Mouse (Mus musculus) layer of hippocampus, postnatal 10 days (tissue): Measurements from ENCODE around the gene Ntsr2. TPM values are rescaled to one million over a fixed set of nuclear protein-coding genes. Genes with fewer than 3 reads are reported as not detected.
A peak's percentile ranks its signal among the peaks of the same experiment; 100 is the strongest.

ENCODE experiments used
- DNase-seq, 2 experiments: peaks; one replicate each; pipeline ENCODE4 v3.0.0; 2021; ENCODE audit warnings: low spot score in 2 of 2
- long read RNA-seq: library from polyadenylated mRNA; stranded (forward); transcript quantifications from one replicate; pipeline ENCODE4 v2.0.0, GENCODE M21; 2023
- total RNA-seq, 2 experiments: library from RNA; stranded (reverse); gene quantifications; 2 replicates each; pipeline ENCODE4 v1.2.3; 2021

Ntsr2 gene
- 100 to 1,000 TPM; 112 to 123 TPM for total RNA-seq
- long read RNA-seq, transcript Ntsr2-205 (3 exons, 2,757 nt), result minor isoform, 11 of 227 reads
- long read RNA-seq, transcript Ntsr2-201 (4 exons, 1,524 nt), result major isoform, 107 of 227 reads
- long read RNA-seq, transcript Ntsr2-202 (4 exons, 846 nt), result minor isoform, 41 of 227 reads
- long read RNA-seq, transcript Ntsr2-203 (4 exons, 1,028 nt), result minor isoform, 19 of 227 reads
- long read RNA-seq, partial matches to known transcripts, result 16 of 227 reads
- long read RNA-seq, other reads (novel, unspliced or antisense), result 33 of 227 reads

DNA sequence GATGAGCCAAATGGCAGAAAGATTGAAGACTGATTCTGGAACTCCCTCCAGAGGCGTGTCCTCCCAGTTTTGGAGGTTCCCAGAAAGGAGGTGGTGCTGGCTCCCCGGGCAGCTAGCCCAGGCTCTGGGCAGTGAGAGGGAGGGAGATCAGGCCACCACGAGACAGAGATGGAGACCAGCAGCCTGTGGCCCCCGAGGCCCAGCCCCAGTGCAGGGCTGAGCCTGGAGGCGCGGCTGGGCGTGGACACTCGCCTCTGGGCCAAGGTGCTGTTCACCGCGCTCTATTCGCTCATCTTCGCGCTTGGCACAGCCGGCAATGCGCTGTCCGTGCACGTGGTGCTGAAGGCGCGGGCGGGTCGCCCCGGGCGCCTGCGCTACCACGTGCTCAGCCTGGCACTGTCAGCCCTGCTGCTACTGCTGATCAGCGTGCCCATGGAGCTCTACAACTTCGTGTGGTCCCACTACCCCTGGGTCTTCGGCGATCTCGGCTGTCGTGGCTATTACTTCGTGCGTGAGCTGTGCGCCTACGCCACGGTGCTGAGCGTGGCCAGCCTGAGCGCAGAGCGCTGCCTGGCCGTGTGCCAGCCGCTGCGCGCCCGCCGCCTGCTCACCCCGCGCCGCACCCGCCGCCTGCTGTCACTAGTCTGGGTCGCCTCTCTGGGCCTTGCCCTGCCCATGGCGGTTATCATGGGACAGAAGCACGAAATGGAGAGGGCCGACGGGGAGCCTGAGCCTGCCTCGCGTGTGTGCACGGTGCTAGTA, at the start of gene Ntsr2:
Gene Ntsr2, plus strand, starts transcription at position 51 of the 762 bp plus-strand sequence.
- DNase-seq, result peak; percentile 72 to 77

DNA sequence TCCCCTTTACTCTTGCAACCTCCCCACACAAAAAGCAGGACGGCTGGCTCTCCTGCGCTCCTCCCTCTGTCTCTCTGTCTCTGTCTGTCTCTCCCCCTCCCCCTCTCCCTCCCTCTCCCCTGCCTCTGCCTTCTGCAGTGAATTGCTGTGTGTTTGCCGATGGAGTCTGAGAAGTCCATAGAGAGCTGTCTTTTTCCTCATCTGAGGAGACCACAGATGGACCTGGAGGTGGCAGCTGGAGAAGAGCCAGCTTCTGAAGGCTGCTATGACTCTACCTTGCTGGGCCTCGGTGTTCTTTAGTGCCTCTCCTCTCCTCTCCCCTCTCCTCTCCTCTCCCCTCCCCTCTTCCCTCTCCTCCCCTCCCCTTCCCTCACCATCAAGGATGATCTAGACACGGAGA, 47.6 kb upstream of the Ntsr2 start:
- no peak for DNase-seq

GRCm38 (mm10) chr12:16610936-16611335, 42.2 kb upstream of the Ntsr2 start, which contains the start of gene Lpin1:
Lpin1 (minus strand) TSS chr12:16610966.
- no peak for DNase-seq

GRCm38 (mm10) chr12:16614556-16614955, 38.6 kb upstream of the Ntsr2 start:
- DNase-seq, result no peak

- DNase-seq, result no peak
Measured at GRCm38 (mm10) chr12:16615738-16616137, 37.4 kb upstream of the Ntsr2 start.

- peak; percentile 76 to 78 for DNase-seq
Measured at GRCm38 (mm10) chr12:16618512-16619274, 34.5 kb upstream of the Ntsr2 start.

GRCm38 (mm10) chr12:16619453-16619852, 33.7 kb upstream of the Ntsr2 start:
- no peak for DNase-seq

- no peak for DNase-seq
Measured at GRCm38 (mm10) chr12:16620230-16620629, 33.0 kb upstream of the Ntsr2 start.

DNA sequence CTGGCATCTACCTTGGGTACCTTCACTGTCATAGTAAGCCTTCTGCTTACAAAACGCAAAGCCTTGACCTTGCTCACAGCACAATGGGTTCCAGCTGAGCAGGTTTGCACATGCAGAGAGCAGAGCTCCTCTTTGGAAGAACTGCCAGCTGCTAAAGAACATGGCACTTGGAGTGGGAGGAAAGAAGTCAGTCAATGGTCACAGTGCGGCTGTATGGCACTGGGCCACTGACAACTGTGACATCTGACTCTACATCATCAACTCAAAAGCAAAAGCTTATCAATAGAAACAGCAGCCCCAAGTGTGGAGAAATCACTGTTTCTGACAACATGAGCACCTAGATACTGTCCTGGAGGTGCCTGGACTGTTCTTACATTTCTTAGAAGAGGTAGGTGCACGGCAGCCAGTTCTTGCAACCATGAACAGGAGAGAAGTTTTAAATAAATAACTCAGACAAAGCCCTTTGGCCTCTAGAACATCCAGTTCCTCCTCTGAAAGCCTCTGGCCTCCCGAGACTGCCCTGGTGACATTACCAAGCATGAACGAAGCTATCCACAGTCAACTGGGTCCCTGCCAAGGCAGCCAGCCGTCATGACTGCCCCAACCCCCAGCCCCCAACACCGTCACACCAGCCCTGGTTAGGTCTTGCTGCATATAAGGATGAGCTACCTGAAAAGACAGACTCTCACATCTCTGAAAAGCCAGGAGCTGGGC, 22.9 kb upstream of the Ntsr2 start:
- no peak for DNase-seq

DNA sequence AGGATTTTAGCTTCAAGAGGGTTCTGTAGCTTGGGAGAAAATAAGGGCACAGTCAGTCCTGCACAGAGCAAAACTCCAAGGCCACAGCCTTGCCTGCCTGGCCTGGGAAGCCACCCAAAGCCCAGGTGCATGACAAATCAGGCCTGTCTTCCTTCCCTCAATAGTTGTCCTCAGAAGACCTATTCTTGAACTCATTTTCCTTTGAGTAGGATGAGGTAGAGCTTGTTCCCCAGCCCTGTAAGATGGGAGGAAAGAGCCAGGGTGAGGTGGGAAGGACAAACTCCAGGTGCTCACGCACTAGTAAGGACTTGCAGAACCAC, 22.4 kb upstream of the Ntsr2 start:
- no peak for DNase-seq

DNA sequence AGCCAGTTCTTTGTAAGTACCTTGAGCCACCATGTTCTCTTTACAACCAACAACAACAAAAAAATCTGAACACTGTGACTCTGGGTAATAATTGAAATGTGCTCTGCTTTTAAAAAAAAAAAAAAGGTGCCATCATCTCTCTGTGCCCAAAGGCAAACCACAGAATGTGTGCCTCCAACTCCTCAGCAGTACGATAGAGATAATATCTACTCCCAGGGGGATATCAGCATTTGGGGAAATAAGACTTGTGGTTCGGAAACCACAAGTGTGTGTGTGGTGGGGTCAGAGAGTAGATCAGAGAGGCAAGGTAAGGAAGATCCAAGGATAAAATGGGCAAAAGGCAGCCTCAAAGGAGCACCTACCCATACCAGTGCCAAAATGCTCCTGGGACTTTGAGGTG, 21.8 kb upstream of the Ntsr2 start:
- DNase-seq, result no peak

DNA sequence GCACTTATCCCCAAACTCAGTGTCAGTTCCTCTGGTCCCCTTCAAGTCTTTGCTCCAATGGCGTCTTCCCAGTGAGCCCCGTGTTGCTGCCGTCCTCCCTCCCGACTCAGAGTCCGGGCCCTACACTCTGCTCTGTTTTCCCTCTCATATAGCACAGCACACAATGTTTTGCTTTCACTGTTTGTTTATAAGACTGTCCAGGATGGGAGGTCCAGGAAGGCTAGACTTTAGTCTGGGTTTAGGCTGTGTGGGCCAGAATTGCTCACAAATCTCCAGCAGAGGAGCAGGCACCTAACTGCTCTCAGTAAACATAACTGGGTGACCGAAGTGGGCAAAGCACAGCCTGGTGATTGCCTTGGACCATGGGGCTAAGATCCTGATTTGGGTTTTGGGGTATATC, 19.9 kb upstream of the Ntsr2 start:
- no peak for DNase-seq

- DNase-seq, result peak; percentile 78 to 82
Measured at GRCm38 (mm10) chr12:16634075-16634813, 18.9 kb upstream of the Ntsr2 start.

DNA sequence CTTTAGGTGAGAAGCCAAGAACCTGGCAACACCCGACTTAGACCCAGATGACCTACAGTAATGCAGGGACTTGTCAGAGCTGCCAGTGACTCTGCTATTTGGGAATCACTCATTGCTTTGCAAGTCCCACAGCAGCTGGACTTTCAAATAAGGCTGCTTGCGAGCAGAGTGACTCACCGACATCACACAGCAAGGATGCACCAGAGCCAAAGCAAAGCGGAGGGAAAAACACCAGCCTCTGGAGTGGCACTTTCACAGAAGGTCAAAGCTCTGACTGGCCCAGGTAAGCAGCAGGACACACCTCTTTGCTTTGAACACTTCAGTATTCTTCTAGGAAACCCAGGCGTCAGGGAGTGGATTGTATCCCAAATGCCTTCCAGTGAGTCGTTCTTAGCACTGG, 17.4 kb upstream of the Ntsr2 start:
- DNase-seq, result no peak

DNA sequence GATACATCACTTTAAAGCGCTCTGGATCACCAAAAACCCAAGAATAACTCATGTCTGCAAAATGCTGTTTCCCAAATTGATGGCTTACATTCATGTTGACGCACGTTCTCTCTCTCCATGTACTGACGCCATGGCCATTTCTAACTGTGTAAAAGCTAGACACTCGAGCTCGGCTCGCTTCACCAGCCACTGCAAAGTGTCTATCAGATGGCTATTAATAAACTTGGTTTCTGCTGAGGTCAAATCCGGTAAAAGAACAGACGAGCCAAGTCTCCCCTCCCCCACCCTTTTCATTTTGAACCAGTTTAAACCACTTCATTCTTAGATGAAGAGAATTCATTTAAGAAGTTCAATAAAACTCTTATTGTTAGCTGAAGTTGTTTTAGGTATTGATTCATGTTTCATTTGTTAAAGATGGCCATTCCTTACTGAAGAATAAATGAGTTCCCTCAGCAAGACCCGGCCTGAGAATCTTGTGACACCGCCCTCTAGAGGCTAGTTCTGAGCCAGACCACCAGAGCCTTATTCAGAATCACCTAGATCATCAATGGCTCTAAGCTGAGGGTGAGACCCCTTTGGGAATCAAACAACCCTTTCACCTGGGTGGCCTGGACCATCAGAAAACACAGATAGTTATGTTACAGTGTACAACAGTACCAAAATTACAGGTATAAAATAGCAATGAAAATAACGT, 14.0 kb upstream of the Ntsr2 start:
- peak in 1 of 2 experiments; percentile 28 for DNase-seq

GRCm38 (mm10) chr12:16640075-16640474, 13.1 kb upstream of the Ntsr2 start:
- DNase-seq, result no peak

- no peak for DNase-seq
Measured at GRCm38 (mm10) chr12:16642000-16642399, 11.2 kb upstream of the Ntsr2 start.

DNA sequence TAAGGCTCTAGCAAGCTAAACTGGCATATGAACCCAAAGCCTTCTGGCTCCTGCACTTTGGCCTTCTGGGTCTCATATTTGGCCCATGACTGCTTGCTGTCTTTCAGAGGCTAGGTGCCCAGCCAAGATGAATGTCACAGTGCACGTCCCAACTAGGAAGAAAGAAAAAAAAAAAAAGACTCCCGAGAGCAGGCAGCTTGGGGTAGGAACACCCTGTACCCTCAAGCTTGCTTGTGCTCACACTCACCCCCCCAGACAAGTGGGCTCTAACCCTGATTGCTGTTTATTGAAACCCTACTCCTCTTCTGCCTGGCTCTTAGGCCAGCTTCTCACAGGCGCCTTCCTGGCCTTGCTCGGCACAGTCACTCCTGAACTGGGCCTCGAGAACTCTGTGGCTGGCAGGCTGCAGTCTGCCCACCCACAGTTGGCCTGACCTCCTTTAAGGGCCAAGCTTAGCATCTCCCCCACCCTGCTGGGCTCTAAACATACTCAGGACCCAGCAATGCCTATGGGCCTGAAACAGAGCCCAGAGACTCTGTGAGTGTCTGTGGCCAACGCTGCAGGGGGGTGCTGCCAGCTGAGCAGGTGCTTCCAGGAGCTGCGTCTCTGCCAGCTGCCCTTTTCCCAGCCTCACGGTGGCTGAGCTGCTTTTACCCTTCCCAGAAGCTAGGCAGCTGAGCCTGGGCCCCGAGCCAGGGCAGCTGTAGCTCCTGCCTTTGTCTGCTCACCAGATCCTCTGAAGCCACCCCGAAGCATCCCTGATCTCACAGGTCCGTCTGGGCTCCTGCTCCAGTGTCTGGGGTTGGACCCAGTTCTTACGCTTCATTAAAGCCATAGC, 9.5 kb upstream of the Ntsr2 start:
- peak; percentile 63 to 76 for DNase-seq

DNA sequence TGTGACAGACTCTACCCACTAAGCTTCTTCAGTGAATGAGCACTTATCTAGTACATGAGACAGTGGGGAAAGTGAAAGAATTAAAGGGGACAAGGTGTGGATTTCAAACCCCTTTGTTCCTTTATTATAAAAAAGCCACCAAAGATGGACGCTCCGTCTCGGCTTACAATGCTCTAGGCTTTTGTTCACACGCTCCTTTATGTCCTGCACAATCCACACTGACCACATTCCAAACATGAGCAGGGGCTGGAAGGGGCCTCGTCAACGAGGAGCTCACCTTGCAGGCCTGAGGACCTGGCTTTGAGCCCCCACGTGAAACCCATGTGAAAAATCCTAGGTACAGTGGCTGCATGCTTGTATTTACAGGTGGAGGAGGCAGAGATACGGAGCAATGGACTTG, 8.5 kb upstream of the Ntsr2 start:
- DNase-seq, result no peak
